Mouse (Mus musculus): Measurements from ENCODE around the gene Mul1. TPM values are rescaled to one million over a fixed set of nuclear protein-coding genes. Genes with fewer than 3 reads are reported as not detected.

The Mul1 gene
- polyA plus RNA-seq, 1 experiment: 1.3 TPM

DNA sequence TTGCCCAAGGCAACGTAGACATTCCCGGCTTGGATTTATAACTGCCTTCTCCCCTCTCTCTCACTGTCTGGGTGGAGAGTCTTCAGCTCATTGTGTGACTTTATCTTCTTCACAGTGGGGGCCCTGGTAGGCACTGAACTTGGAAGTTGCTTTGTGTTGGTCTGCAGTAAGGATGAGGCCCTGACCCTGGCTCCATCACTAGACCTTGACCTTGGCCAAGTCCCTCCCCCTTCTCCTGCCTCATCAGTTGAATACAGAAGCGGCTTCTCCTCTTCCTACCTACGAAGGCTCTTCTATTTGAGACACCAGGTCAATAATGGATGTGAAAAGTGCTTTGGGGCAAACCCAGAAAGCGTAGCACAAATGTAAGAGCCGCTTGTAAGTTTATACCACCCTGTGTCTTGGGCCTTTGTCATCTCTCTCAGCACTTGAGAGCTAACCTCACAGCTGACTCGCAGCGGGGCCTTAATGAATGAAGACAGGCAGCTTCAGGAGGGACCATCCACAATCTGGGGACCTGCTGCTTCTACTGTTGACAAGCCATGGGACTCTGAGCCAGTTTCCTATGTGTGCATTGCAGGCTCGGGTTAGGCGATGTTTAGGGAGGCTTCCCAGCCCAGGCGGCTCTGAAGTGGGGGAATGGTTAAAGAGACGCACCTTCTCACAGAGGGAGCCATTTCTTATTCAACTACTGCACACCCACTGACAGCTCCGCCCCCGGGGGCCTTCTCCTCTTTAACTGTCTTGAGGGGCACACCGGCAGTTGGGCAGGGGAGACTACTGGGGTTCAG is 18.0 kb downstream of the Mul1 start:
- TF ChIP-seq GATA1 (IDR thresholded peaks at IDR 0.05; ENCODE audit: low read length) (no peak), TAL1 (IDR thresholded peaks at IDR 0.05; ENCODE audit: low read length) (no peak)
- Histone ChIP-seq H3K4me3 (replicated peaks) (no peak overlapping the region), H3K27me3 (ENCODE audit: control insufficient read depth) (peaks cover 83% of the 10 kb centered on the region), H3K36me3 (ENCODE audit: control insufficient read depth) (no peaks in the 10 kb centered on the region), H3K9me3 (ENCODE audit: control insufficient read depth, low read length) (no peaks in the 10 kb centered on the region; the same call in 1 of the 2 replicates), H3K4me1 (ENCODE audit: control insufficient read depth) (no peaks in the 10 kb centered on the region; the same call in 1 of the 2 replicates)

DNA sequence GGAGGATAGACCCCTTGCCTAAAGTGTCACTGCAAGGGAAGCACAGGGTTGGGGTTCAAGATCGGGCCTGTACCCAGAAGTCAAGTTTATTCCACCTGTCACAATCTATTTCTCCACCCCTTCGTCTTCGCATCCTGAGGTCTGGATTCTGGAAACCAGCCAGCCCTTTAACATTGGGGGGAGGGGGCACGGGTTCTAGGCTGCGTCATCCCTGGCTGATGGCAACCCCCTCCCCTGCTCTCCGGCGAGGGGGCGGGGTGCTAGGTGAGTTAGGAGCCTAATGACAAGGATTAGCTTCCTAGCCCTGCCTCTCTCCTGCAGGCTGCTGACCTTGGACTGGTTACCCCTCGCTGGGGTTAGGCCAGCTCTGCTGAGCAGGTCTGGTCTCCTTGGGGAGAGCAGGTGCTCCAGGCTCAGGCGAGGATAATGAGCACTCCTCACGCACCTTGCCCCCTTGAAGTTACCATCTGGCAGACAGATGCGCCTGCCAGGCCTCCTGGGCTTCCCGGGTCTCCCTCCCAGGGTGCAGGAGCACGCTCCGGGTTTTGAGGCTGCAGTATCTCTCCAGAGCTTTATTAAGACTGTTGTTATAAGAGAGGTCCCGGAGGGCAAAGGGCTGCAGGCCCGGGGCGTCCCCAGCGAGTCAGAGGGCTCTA is 18.8 kb downstream of the Mul1 start:
- Histone ChIP-seq H3K4me1 (ENCODE audit: control insufficient read depth) (no peaks in the 10 kb centered on the region; the same call in 1 of the 2 replicates), H3K9me3 (ENCODE audit: control insufficient read depth, low read length) (no peaks in the 10 kb centered on the region; the same call in 1 of the 2 replicates), H3K4me3 (replicated peaks) (no peak overlapping the region), H3K36me3 (ENCODE audit: control insufficient read depth) (no peaks in the 10 kb centered on the region), H3K27me3 (ENCODE audit: control insufficient read depth) (peaks cover 90% of the 10 kb centered on the region)
- TF ChIP-seq TAL1 (IDR thresholded peaks at IDR 0.05; ENCODE audit: low read length) (no peak), GATA1 (IDR thresholded peaks at IDR 0.05; ENCODE audit: low read length) (no peak)

DNA sequence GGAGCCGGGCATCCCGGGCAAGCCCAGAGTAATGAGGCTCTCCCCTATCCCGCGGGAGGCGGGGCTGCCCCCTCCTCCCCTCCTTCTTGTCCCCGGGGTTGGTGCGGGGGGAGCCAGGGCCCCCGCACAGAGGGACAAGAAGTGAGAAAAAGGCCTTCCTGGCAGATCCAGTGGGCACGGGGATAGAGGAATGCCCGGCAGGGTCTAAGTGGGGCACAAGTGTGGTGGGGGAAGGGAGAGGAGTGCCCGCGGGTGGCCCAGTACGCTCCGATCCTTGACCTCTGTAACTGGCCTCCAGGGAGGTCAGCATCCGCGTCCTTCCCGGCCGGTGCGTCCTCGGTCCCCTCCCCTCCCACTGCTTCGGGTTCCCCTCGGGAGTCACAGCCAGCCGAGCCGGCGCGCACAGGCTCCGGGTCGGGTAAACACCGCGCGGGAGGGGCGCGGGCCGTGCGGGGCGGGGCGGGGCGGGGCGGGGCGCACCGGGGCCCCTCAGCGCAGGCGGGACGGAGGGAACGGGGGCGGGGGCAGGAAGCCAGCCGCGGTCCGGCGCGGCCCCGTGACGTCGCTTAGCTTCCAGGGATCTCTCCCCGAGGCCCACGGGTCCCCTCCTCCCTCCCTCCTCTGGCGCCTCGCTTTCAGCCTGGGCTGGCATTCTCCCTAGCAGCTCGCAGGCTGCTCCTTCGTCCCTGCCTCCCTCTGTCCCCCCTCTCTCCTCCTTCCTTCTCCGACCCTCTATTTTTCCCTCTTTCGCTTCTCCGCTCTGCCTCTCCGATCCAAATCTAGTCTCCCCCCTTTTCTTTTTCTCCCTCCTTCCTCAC is 19.5 kb downstream of the Mul1 start, which contains the start of gene Camk2n1:
Gene Camk2n1 (plus strand): TSS at position 562 of the 818 bp plus-strand sequence.
- TF ChIP-seq TAL1 (IDR thresholded peaks at IDR 0.05; ENCODE audit: low read length) (no peak), GATA1 (IDR thresholded peaks at IDR 0.05; ENCODE audit: low read length) (no peak)
- no peaks in the 10 kb centered on the region; the same call in 1 of the 2 replicates for H3K4me1 ChIP-seq (ENCODE audit: control insufficient read depth)
- peaks cover 91% of the 10 kb centered on the region for H3K27me3 ChIP-seq (ENCODE audit: control insufficient read depth)
- peak within 1 kb of the TSS; percentile 59 for H3K4me3 ChIP-seq (replicated peaks)
- H3K36me3 ChIP-seq (ENCODE audit: control insufficient read depth): no peaks in the 10 kb centered on the region
- H3K9me3 ChIP-seq (ENCODE audit: control insufficient read depth, low read length): no peaks in the 10 kb centered on the region; the same call in 1 of the 2 replicates

DNA sequence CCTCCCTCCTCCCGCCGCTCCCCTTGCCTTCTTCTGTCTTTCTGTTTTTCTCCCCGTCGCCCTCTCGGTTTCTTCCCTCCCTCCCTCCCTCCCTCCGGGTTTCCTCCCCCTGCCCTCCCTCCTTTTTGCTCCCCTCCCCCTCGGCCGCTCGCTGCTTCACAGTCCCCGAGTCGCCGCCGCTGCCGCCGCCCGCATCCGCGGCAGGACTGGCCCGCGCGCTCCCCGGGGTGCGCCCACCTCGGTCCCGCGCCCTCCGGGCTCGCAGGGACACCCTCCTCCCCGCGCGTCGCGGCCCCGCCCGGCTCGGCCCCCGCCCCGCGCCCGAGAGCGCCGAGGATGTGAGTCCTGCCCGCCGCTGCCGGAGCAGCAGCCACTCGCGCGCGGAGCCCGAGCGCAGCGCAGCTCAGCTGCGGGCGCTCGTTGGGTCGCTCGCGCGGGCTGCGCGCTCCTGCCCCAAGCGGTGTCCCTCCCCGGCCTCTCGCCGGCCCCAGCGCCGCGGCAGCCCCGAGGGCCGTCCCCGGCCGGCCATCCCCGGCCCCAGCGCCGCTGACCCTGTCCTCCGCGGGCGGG is 20.2 kb downstream of the Mul1 start:
- Histone ChIP-seq H3K9me3 (ENCODE audit: control insufficient read depth, low read length) (no peaks in the 10 kb centered on the region; the same call in 1 of the 2 replicates), H3K4me3 (replicated peaks) (peak overlapping the region; percentile 59), H3K27me3 (ENCODE audit: control insufficient read depth) (peaks cover 88% of the 10 kb centered on the region), H3K4me1 (ENCODE audit: control insufficient read depth) (no peaks in the 10 kb centered on the region; the same call in 1 of the 2 replicates), H3K36me3 (ENCODE audit: control insufficient read depth) (no peaks in the 10 kb centered on the region)
- TF ChIP-seq TAL1 (IDR thresholded peaks at IDR 0.05; ENCODE audit: low read length): no peak

DNA sequence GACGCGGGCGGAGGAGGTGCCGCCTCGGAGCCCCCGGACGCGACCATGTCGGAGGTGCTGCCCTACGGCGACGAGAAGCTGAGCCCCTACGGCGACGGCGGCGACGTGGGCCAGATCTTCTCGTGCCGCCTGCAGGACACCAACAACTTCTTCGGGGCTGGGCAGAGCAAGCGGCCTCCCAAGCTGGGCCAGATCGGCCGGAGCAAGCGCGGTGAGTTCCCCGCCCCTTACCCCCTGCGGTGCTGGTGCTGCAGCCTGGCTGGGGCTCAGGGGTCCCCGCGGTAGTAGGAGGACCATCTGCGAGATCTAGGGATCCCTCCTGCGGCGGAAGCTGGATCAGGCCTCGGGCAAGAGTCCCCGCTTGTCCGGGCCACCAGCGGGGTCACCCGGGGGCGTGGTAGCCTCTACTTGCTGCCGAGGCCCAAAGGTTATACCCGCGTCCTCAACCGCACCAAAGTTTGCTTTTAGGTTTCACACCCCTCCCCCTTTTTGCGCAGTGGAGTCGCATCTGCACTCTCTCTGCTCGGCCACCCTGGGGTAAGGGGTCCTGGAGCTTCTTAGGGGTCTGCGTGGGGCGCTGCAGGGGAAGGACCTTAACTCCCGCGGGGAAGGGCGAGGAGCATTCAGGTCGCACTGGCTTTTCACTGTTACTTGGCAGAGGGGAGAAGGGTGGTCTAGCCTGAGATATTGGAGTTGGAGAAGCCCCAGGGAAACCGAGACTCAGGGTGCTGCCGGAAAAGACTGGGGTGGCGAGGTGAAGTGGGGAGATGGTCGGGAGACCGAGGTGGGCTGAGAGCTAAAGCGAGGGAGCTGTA is 20.9 kb downstream of the Mul1 start:
- Histone ChIP-seq H3K4me1 (ENCODE audit: control insufficient read depth) (no peaks in the 10 kb centered on the region; the same call in 1 of the 2 replicates), H3K9me3 (ENCODE audit: control insufficient read depth, low read length) (no peaks in the 10 kb centered on the region; the same call in 1 of the 2 replicates), H3K4me3 (replicated peaks) (peak overlapping the region; percentile 59), H3K27me3 (ENCODE audit: control insufficient read depth) (peaks cover 82% of the 10 kb centered on the region), H3K36me3 (ENCODE audit: control insufficient read depth) (no peaks in the 10 kb centered on the region)
- TF ChIP-seq TAL1 (IDR thresholded peaks at IDR 0.05; ENCODE audit: low read length) (no peak), GATA1 (IDR thresholded peaks at IDR 0.05; ENCODE audit: low read length) (no peak)

DNA sequence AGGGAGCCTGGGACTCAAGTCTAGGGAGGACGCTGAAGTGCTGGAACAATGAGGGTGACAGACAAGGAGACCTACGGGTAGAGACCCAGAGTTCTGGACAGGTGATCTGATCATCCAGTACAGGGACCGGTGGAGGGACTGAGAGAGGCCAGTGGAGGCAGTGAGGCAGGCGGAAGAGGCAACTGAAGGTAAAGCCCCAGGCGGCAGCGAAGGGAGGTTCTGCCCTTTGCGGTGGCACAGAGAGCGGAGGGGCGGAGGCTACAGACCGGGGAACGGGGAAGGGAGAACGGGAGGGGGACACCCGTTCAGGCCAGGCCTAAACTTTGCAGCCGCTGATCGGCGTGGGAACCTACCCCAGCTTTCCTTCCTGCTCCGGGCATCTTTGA is 21.5 kb downstream of the Mul1 start:
- Histone ChIP-seq H3K9me3 (ENCODE audit: control insufficient read depth, low read length) (no peaks in the 10 kb centered on the region; the same call in 1 of the 2 replicates), H3K36me3 (ENCODE audit: control insufficient read depth) (no peaks in the 10 kb centered on the region), H3K4me1 (ENCODE audit: control insufficient read depth) (no peaks in the 10 kb centered on the region; the same call in 1 of the 2 replicates), H3K4me3 (replicated peaks) (peak overlapping the region; percentile 59), H3K27me3 (ENCODE audit: control insufficient read depth) (peaks cover 82% of the 10 kb centered on the region)
- TF ChIP-seq TAL1 (IDR thresholded peaks at IDR 0.05; ENCODE audit: low read length): no peak
- TF ChIP-seq GATA1 (IDR thresholded peaks at IDR 0.05; ENCODE audit: low read length): no peak

DNA sequence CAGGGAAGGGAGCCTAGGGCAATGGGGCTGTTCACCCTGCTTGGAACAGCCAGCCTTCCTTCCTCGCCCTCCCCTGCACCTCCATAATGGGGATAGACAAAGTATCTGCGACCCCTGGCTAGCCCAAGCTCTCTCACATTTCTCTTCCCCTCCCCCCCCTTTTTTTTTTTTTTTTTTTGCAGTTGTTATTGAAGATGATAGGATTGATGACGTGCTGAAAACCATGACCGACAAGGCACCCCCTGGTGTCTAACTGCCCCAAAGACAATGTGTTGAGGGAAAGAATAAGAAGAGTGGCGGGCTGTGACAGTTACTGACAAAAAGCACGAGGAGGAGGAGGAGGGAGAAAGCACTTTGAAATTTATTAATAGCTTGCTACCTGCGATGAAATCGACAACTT is 22.1 kb downstream of the Mul1 start:
- TF ChIP-seq TAL1 (IDR thresholded peaks at IDR 0.05; ENCODE audit: low read length): no peak
- TF ChIP-seq GATA1 (IDR thresholded peaks at IDR 0.05; ENCODE audit: low read length): no peak
- peaks cover 76% of the 10 kb centered on the region for H3K27me3 ChIP-seq (ENCODE audit: control insufficient read depth)

DNA sequence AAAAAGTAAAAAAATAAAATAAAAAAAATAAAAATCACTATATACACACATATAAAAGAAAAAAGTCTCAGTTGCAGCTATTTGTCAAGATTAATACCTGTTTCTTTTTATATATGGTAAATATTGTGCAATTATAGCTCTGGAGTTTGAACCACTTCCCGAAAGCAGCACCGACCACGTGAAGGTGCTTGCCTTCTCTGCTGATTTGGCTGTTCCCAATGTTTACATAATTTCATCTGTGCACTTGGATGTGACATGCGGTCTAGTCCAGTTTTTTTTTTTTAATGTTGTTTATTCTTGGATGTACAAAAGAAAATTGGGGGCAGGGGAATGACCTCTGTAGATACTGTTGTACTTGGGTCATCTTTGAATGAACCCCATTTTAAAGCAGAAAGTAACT is 22.6 kb downstream of the Mul1 start:
- H3K36me3 ChIP-seq (ENCODE audit: control insufficient read depth): no peaks in the 10 kb centered on the region
- peaks cover 70% of the 10 kb centered on the region for H3K27me3 ChIP-seq (ENCODE audit: control insufficient read depth)

More for the DNA sequence above, 22.1 kb downstream of the Mul1 start:
- Histone ChIP-seq H3K4me3 (replicated peaks) (peak overlapping the region; percentile 59), H3K4me1 (ENCODE audit: control insufficient read depth) (no peaks in the 10 kb centered on the region; the same call in 1 of the 2 replicates), H3K36me3 (ENCODE audit: control insufficient read depth) (no peaks in the 10 kb centered on the region), H3K9me3 (ENCODE audit: control insufficient read depth, low read length) (no peaks in the 10 kb centered on the region; the same call in 1 of the 2 replicates)

More for the DNA sequence above, 22.6 kb downstream of the Mul1 start:
- Histone ChIP-seq H3K9me3 (ENCODE audit: control insufficient read depth, low read length) (no peaks in the 10 kb centered on the region; the same call in 1 of the 2 replicates), H3K4me3 (replicated peaks) (no peak overlapping the region), H3K4me1 (ENCODE audit: control insufficient read depth) (no peaks in the 10 kb centered on the region; the same call in 1 of the 2 replicates)
- no peak for TF ChIP-seq TAL1 (IDR thresholded peaks at IDR 0.05; ENCODE audit: low read length)
- TF ChIP-seq GATA1 (IDR thresholded peaks at IDR 0.05; ENCODE audit: low read length): no peak
